Mouse (Mus musculus): ENCODE measurements around the gene F5.

The F5 gene

GRCm38 (mm10) chr1:164236078-164236477, 84.4 kb downstream of the F5 start:
- no peak for DNase-seq

GRCm38 (mm10) chr1:164241494-164241893, 89.9 kb downstream of the F5 start:
- DNase-seq: no peak

GRCm38 (mm10) chr1:164242809-164243208, 91.2 kb downstream of the F5 start:
- DNase-seq: no peak

GRCm38 (mm10) chr1:164247442-164247841, 95.8 kb downstream of the F5 start:
- no peak for DNase-seq

- DNase-seq: no peak
These were observed 96.3 kb downstream of the F5 start for GRCm38 (mm10) chr1:164247971-164248370.

GRCm38 (mm10) chr1:164248465-164249331, 97.1 kb downstream of the F5 start, which contains the start of gene Slc19a2:
Gene Slc19a2, plus strand, starts transcription at chr1:164249046.
- DNase-seq: peak; percentile 99

- DNase-seq: no peak
These were observed 97.7 kb downstream of the F5 start for GRCm38 (mm10) chr1:164249332-164249711.

GRCm38 (mm10) chr1:164250391-164251150, 98.9 kb downstream of the F5 start:
- DNase-seq: no peak

GRCm38 (mm10) chr1:164251438-164251837, 99.8 kb downstream of the F5 start:
- DNase-seq: no peak

- no peak for DNase-seq
These were observed 100.9 kb downstream of the F5 start for GRCm38 (mm10) chr1:164252551-164252950.

GRCm38 (mm10) chr1:164254836-164255235, 103.2 kb downstream of the F5 start:
- DNase-seq: no peak

- DNase-seq: peak; percentile 13
These were observed 108.8 kb downstream of the F5 start for GRCm38 (mm10) chr1:164260171-164261028.

GRCm38 (mm10) chr1:164261553-164261952, 109.9 kb downstream of the F5 start:
- DNase-seq: no peak

Data from kidney, postnatal 10 days (tissue).